Mouse (Mus musculus): ENCODE measurements at regions not wholly inside any gene's neighbourhood (a gene's known extent, or its start where the extent isn't known, plus 50 kb on each side); places are given as distances from the start of the nearest gene placed in this dataset.

DNA sequence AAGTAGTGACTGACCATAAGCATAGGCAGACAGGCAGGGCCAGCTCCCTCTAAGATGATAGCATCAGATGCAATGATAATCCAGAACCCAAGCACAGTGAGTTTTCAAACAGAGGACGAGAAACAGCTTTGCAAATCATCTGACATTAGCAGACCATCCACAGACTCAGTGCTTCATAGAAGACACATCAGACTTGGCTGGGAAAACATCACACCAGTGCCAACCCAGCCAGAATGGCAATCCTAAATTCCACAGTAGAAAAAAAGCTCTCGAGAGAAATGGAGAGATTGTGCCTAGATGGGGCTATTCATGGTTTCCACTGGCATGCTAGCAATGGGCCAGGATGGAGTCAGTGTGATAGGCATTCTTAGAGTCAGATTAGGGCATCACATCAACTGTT, 319.1 kb downstream of the 9330182O14Rik start:
- no peaks in the 10 kb centered on the region for H3K36me3 ChIP-seq (ENCODE audit: control insufficient read depth in 1 of 2, insufficient read depth in 2 of 2, low read length in 2 of 2)
- TF ChIP-seq ZMIZ1 (IDR thresholded peaks at IDR 0.05; ENCODE audit: low read depth, low read length): no peak
- no peak for TF ChIP-seq NRF1 (IDR thresholded peaks at IDR 0.05; ENCODE audit: insufficient read depth, low read depth, low read length, poor library complexity, severe bottlenecking)
- no peak for TF ChIP-seq POLR2AphosphoS5 (IDR thresholded peaks at IDR 0.05; ENCODE audit: borderline replicate concordance, low read depth, low read length)
- no peak for TF ChIP-seq UBTF (IDR thresholded peaks at IDR 0.05; ENCODE audit: borderline replicate concordance, insufficient read depth, low read depth, low read length)
- TF ChIP-seq HCFC1 (IDR thresholded peaks at IDR 0.05; ENCODE audit: low read depth, low read length): no peak
- no peak for TF ChIP-seq CTCF (IDR thresholded peaks at IDR 0.05 in 2 of 3, conservative IDR thresholded peaks at IDR 0.05 in 1 of 3; ENCODE audit: control insufficient read depth in 1 of 3, insufficient read depth in 1 of 3, low read depth in 2 of 3, low read length in 3 of 3, poor library complexity in 1 of 3, severe bottlenecking in 1 of 3)
- no peak for TF ChIP-seq NELFE (IDR thresholded peaks at IDR 0.05; ENCODE audit: low read depth, low read length)
- no peak for DNase-seq (ENCODE audit: low read depth, low spot score)

DNA sequence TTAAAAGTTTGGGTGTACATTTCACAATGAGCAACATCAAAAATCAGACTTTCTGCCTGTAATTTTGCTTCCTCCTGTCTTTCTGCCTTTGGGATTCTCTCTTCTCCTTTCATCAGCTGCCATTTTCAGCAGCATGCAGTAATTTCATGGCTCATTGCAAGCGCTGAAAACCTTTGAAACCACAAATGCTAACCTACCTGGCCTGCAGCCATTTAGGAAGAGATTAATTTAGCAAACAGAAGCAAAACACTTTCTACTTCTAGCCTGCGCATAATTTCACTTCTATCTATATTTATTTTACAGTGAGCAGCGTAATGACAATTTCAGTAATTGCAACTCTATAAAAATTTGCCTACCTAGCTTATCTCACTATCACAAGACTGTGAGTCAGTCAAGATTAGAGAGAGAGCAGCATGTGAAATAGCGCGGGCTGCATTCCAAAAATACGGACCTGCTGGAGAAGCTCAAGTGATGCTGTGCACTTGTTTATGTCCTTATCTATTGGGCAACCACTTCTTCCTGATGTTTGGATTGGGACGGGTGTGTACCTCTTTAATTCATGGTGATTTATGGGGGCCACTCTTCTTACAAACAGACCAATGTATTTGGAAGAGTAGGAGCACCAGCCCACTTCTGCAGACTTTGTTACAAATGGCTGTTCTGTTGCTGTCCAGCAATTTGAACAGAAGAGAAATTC, 341.6 kb downstream of the 9330182O14Rik start:
- no peaks in the 10 kb centered on the region for H3K9me3 ChIP-seq (replicated peaks; ENCODE audit: insufficient read depth, low read length)
- no peaks in the 10 kb centered on the region for H3K4me1 ChIP-seq (ENCODE audit: control insufficient read depth in 1 of 2, insufficient read depth in 2 of 2, low read length in 2 of 2)
- no peak overlapping the region for H3K9ac ChIP-seq (ENCODE audit: control insufficient read depth, low read depth, low read length, poor library complexity, severe bottlenecking)
- no peak overlapping the region for H3K4me3 ChIP-seq (ENCODE audit: control insufficient read depth in 1 of 2, insufficient read depth in 1 of 2, low read depth in 2 of 2, low read length in 2 of 2)
- no peaks in the 10 kb centered on the region for H3K79me2 ChIP-seq (ENCODE audit: control insufficient read depth, insufficient read depth, low read length, poor library complexity)
- no peaks in the 10 kb centered on the region for H3K36me3 ChIP-seq (ENCODE audit: control insufficient read depth in 1 of 2, insufficient read depth in 2 of 2, low read length in 2 of 2)
- H3K27me3 ChIP-seq (ENCODE audit: control insufficient read depth in 1 of 2, insufficient read depth in 2 of 2, low read length in 2 of 2): no peaks in the 10 kb centered on the region
- TF ChIP-seq UBTF (IDR thresholded peaks at IDR 0.05; ENCODE audit: borderline replicate concordance, insufficient read depth, low read depth, low read length) (no peak), POLR2A (IDR thresholded peaks at IDR 0.05; ENCODE audit: control insufficient read depth in 1 of 2, insufficient read depth in 1 of 2, low read depth in 1 of 2, low read length in 2 of 2, poor library complexity in 1 of 2) (no peak), NELFE (IDR thresholded peaks at IDR 0.05; ENCODE audit: low read depth, low read length) (no peak), HCFC1 (IDR thresholded peaks at IDR 0.05; ENCODE audit: low read depth, low read length) (no peak), ZC3H11A (IDR thresholded peaks at IDR 0.05; ENCODE audit: low read depth, low read length) (no peak), MEF2A (IDR thresholded peaks at IDR 0.05; ENCODE audit: extremely low read depth, insufficient replicate concordance, low read depth, low read length, poor library complexity, severe bottlenecking) (no peak), POLR2AphosphoS2 (IDR thresholded peaks at IDR 0.05; ENCODE audit: low read length) (no peak), GATA1 (IDR thresholded peaks at IDR 0.05; ENCODE audit: low read depth, low read length) (no peak), CHD2 (IDR thresholded peaks at IDR 0.05; ENCODE audit: low read length) (no peak), POLR2AphosphoS5 (IDR thresholded peaks at IDR 0.05; ENCODE audit: borderline replicate concordance, low read depth, low read length) (no peak)
- no peak overlapping the region for H3K27ac ChIP-seq (ENCODE audit: control insufficient read depth, low read depth, low read length)
- no peak for DNase-seq (ENCODE audit: low read depth, low spot score)

More for the DNA sequence above, 319.1 kb downstream of the 9330182O14Rik start:
- Histone ChIP-seq H3K9ac (ENCODE audit: control insufficient read depth, low read depth, low read length, poor library complexity, severe bottlenecking) (no peak overlapping the region), H3K9me3 (replicated peaks; ENCODE audit: insufficient read depth, low read length) (no peaks in the 10 kb centered on the region), H3K4me1 (ENCODE audit: control insufficient read depth in 1 of 2, insufficient read depth in 2 of 2, low read length in 2 of 2) (no peaks in the 10 kb centered on the region), H3K27ac (ENCODE audit: control insufficient read depth, low read depth, low read length) (no peak overlapping the region), H3K4me3 (ENCODE audit: control insufficient read depth in 1 of 2, insufficient read depth in 1 of 2, low read depth in 2 of 2, low read length in 2 of 2) (no peak overlapping the region), H3K27me3 (ENCODE audit: control insufficient read depth in 1 of 2, insufficient read depth in 2 of 2, low read length in 2 of 2) (no peaks in the 10 kb centered on the region), H3K79me2 (ENCODE audit: control insufficient read depth, insufficient read depth, low read length, poor library complexity) (no peaks in the 10 kb centered on the region)

Data from MEL (cell line).